Mouse (Mus musculus): ENCODE results near the gene Phf21a. TPM values are rescaled to one million over a fixed set of nuclear protein-coding genes. Genes with fewer than 3 reads are reported as not detected.
A peak's percentile ranks its signal among the peaks of the same experiment; 100 is the strongest.

Phf21a gene
- polyA plus RNA-seq, 1 experiment from 2014 or later, result 21.5 TPM

DNA sequence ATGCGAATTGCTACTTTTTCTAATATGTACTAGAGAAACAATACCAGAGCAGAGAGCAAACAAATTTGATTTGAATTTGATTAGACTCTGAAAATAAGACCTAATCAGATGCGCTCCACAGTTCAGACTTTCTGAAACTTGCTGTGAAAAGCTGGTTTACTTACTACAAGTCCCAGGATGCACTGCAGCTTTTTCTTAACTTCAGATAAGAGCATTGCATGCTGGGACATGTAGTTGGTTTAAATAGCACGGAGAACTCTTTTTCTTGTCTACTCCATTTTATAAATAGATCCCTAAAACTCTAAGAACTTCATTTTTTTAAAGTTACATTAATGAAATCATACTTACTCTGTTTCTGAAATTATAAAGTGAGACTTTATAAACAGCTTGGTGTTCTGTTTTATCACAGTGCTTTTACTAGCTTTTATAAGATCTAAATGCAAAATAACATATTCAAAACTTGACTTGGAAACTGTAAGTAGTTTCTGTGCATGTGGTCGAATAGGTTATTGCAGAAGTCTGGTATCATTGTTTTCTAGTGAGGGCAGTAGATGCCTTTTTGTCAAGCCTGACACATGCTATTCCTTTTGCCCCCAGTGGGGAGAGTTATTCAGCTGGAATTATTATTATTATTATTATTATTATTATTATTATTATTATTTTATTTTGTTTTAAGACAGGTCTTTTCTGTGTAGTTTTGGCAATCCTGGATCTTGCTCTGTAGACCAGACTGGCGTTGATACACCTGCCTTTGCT lies 99.1 kb downstream of the Phf21a start:
- 72% methylated on average over 5 of the region's 5 CpGs for WGBS

GRCm38 (mm10) chr2:92198126-92198525 lies 105.2 kb downstream of the Phf21a start:
- H3K4me1 ChIP-seq (replicated peaks), result peaks cover 35% of the 10 kb centered on the region
- no peak overlapping the region for H3K9ac ChIP-seq
- ATAC-seq (ENCODE audit: insufficient number of reproducible peaks, low FRiP score), result no peak
- H3K27me3 ChIP-seq (replicated peaks), result no peaks in the 10 kb centered on the region
- no peak overlapping the region for H3K4me2 ChIP-seq
- H3K36me3 ChIP-seq, result no peaks in the 10 kb centered on the region
- no peak overlapping the region for H3K4me3 ChIP-seq
- no peak overlapping the region for H3K27ac ChIP-seq (ENCODE audit: poor library complexity, severe bottlenecking)
- no peaks in the 10 kb centered on the region for H3K9me3 ChIP-seq (replicated peaks)
- 45% methylated on average over 6 of the region's 6 CpGs for WGBS

More for the DNA sequence above, 99.1 kb downstream of the Phf21a start:
- Histone ChIP-seq H3K4me3 (no peak overlapping the region), H3K9me3 (replicated peaks) (no peaks in the 10 kb centered on the region), H3K36me3 (no peaks in the 10 kb centered on the region), H3K9ac (no peak overlapping the region), H3K27ac (ENCODE audit: poor library complexity, severe bottlenecking) (no peak overlapping the region), H3K4me1 (replicated peaks) (peaks cover 15% of the 10 kb centered on the region), H3K4me2 (no peak overlapping the region), H3K27me3 (replicated peaks) (no peaks in the 10 kb centered on the region)
- ATAC-seq (ENCODE audit: insufficient number of reproducible peaks, low FRiP score), result peak; percentile 48; the same call in 1 of the 2 replicates

DNA sequence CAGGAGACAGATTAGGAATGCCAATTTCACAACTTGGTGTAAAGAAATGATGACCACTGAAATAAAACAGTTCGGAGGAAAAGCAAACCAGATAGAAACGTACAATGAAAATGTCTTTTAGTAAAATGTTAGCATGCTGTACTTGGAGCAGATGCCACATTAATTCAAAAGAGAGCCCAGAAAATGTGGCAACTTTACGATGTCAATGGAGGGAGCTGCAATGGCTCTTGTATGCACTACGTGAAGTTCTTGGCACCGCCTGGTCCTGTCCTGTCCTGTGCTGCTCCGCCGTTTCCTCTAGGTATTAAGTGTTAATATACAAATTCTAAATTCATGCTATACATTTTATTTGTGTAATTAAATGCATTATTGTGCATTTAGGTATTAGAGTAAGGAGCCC lies 105.8 kb downstream of the Phf21a start:
- Histone ChIP-seq H3K27me3 (replicated peaks) (no peaks in the 10 kb centered on the region), H3K9me3 (replicated peaks) (no peaks in the 10 kb centered on the region), H3K4me3 (no peak overlapping the region), H3K4me1 (replicated peaks) (peaks cover 35% of the 10 kb centered on the region), H3K9ac (no peak overlapping the region), H3K36me3 (no peaks in the 10 kb centered on the region), H3K27ac (ENCODE audit: poor library complexity, severe bottlenecking) (no peak overlapping the region), H3K4me2 (no peak overlapping the region)
- 88% methylated on average over 7 of the region's 7 CpGs for WGBS
- ATAC-seq (ENCODE audit: insufficient number of reproducible peaks, low FRiP score), result no peak

GRCm38 (mm10) chr2:92199562-92200286 lies 106.8 kb downstream of the Phf21a start:
- Histone ChIP-seq H3K4me1 (replicated peaks) (peaks cover 35% of the 10 kb centered on the region), H3K9ac (no peak overlapping the region), H3K4me3 (no peak overlapping the region), H3K27me3 (replicated peaks) (no peaks in the 10 kb centered on the region), H3K27ac (ENCODE audit: poor library complexity, severe bottlenecking) (no peak overlapping the region), H3K9me3 (replicated peaks) (no peaks in the 10 kb centered on the region), H3K36me3 (no peaks in the 10 kb centered on the region), H3K4me2 (no peak overlapping the region)
- ATAC-seq (ENCODE audit: insufficient number of reproducible peaks, low FRiP score), result no peak
- 70% methylated on average over 10 of the region's 10 CpGs for WGBS

- WGBS, result 48% methylated on average over 4 of the region's 4 CpGs
- Histone ChIP-seq H3K27me3 (replicated peaks) (no peaks in the 10 kb centered on the region), H3K4me1 (replicated peaks) (peaks cover 41% of the 10 kb centered on the region), H3K27ac (ENCODE audit: poor library complexity, severe bottlenecking) (no peak overlapping the region), H3K9ac (no peak overlapping the region), H3K36me3 (no peaks in the 10 kb centered on the region), H3K4me2 (no peak overlapping the region), H3K4me3 (no peak overlapping the region), H3K9me3 (replicated peaks) (no peaks in the 10 kb centered on the region)
- no peak for ATAC-seq (ENCODE audit: insufficient number of reproducible peaks, low FRiP score)
Measured at GRCm38 (mm10) chr2:92202319-92203040, 109.6 kb downstream of the Phf21a start.

GRCm38 (mm10) chr2:92205010-92205639 lies 112.2 kb downstream of the Phf21a start:
- H3K4me3 ChIP-seq, result no peak overlapping the region
- whole genome bisulfite sequencing, result 86% methylated on average over 5 of the region's 5 CpGs
- H3K27ac ChIP-seq (ENCODE audit: poor library complexity, severe bottlenecking), result no peak overlapping the region
- H3K4me2 ChIP-seq, result no peak overlapping the region
- no peaks in the 10 kb centered on the region for H3K9me3 ChIP-seq (replicated peaks)
- H3K9ac ChIP-seq, result no peak overlapping the region
- ATAC-seq (ENCODE audit: insufficient number of reproducible peaks, low FRiP score), result no peak
- H3K27me3 ChIP-seq (replicated peaks), result no peaks in the 10 kb centered on the region
- H3K36me3 ChIP-seq, result no peaks in the 10 kb centered on the region
- peaks cover 22% of the 10 kb centered on the region for H3K4me1 ChIP-seq (replicated peaks)

GRCm38 (mm10) chr2:92210409-92210808 lies 117.5 kb downstream of the Phf21a start:
- Histone ChIP-seq H3K36me3 (peaks cover 15% of the 10 kb centered on the region), H3K4me3 (no peak overlapping the region), H3K27ac (ENCODE audit: poor library complexity, severe bottlenecking) (no peak overlapping the region), H3K4me1 (replicated peaks) (peaks cover 15% of the 10 kb centered on the region), H3K9me3 (replicated peaks) (no peaks in the 10 kb centered on the region), H3K4me2 (no peak overlapping the region), H3K27me3 (replicated peaks) (no peaks in the 10 kb centered on the region), H3K9ac (no peak overlapping the region)
- 92% methylated on average over 1 of the region's 1 CpGs for WGBS
- ATAC-seq (ENCODE audit: insufficient number of reproducible peaks, low FRiP score), result no peak

DNA sequence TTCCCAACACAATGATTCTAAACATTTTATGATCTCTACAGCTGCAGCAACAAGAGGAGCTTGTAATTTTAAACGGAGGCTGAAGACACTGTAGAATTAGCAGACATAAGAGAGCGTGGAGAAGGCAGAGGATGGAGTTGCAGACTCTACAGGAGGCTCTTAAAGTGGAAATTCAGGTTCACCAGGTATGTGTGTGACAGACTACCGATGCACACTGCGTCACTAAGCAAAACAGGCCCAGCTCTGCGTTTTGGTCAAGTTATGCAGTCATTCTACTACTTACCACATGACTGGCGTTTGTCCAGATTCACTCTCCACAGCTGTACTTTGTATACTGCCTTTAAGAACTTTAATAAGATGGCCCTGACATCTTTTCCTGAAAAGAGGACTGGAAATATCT lies 128.5 kb downstream of the Phf21a start:
- no peaks in the 10 kb centered on the region for H3K9me3 ChIP-seq (replicated peaks)
- WGBS, result 85% methylated on average over 6 of the region's 6 CpGs
- peaks cover 32% of the 10 kb centered on the region for H3K36me3 ChIP-seq
- ATAC-seq (ENCODE audit: insufficient number of reproducible peaks, low FRiP score), result no peak
- H3K9ac ChIP-seq, result no peak overlapping the region
- no peaks in the 10 kb centered on the region for H3K27me3 ChIP-seq (replicated peaks)
- H3K4me3 ChIP-seq, result no peak overlapping the region
- no peak overlapping the region for H3K4me2 ChIP-seq
- H3K4me1 ChIP-seq (replicated peaks), result no peaks in the 10 kb centered on the region
- H3K27ac ChIP-seq (ENCODE audit: poor library complexity, severe bottlenecking), result no peak overlapping the region

GRCm38 (mm10) chr2:92225592-92225991 lies 132.7 kb downstream of the Phf21a start:
- no peak overlapping the region for H3K4me2 ChIP-seq
- H3K4me1 ChIP-seq (replicated peaks), result 0 out of 2 replicates have a peak, but pooled peaks cover 2% of the 10 kb centered on the region
- H3K36me3 ChIP-seq, result peaks cover 21% of the 10 kb centered on the region
- WGBS, result 62% methylated on average over 1 of the region's 1 CpGs
- no peak overlapping the region for H3K9ac ChIP-seq
- ATAC-seq (ENCODE audit: insufficient number of reproducible peaks, low FRiP score), result no peak
- H3K4me3 ChIP-seq, result no peak overlapping the region
- no peaks in the 10 kb centered on the region for H3K9me3 ChIP-seq (replicated peaks)
- no peaks in the 10 kb centered on the region for H3K27me3 ChIP-seq (replicated peaks)
- H3K27ac ChIP-seq (ENCODE audit: poor library complexity, severe bottlenecking), result no peak overlapping the region

GRCm38 (mm10) chr2:92229973-92230372 lies 137.1 kb downstream of the Phf21a start:
- no peak overlapping the region for H3K27ac ChIP-seq (ENCODE audit: poor library complexity, severe bottlenecking)
- 0 out of 2 replicates have a peak, but pooled peaks cover 2% of the 10 kb centered on the region for H3K4me1 ChIP-seq (replicated peaks)
- 70% methylated on average over 9 of the region's 9 CpGs for WGBS
- no peak for ATAC-seq (ENCODE audit: insufficient number of reproducible peaks, low FRiP score)
- H3K4me2 ChIP-seq, result no peak overlapping the region
- no peaks in the 10 kb centered on the region for H3K27me3 ChIP-seq (replicated peaks)
- H3K9ac ChIP-seq, result no peak overlapping the region
- no peak overlapping the region for H3K4me3 ChIP-seq
- no peaks in the 10 kb centered on the region for H3K9me3 ChIP-seq (replicated peaks)
- peaks cover 31% of the 10 kb centered on the region for H3K36me3 ChIP-seq

- Histone ChIP-seq H3K9ac (no peak overlapping the region), H3K4me1 (replicated peaks) (0 out of 2 replicates have a peak, but pooled peaks cover 2% of the 10 kb centered on the region), H3K27ac (ENCODE audit: poor library complexity, severe bottlenecking) (no peak overlapping the region), H3K4me2 (no peak overlapping the region), H3K9me3 (replicated peaks) (no peaks in the 10 kb centered on the region), H3K27me3 (replicated peaks) (no peaks in the 10 kb centered on the region), H3K4me3 (no peak overlapping the region), H3K36me3 (peaks cover 44% of the 10 kb centered on the region)
- no peak for ATAC-seq (ENCODE audit: insufficient number of reproducible peaks, low FRiP score)
Measured at GRCm38 (mm10) chr2:92231706-92232105, 138.8 kb downstream of the Phf21a start.
